Mouse (Mus musculus): ENCODE measurements at regions not wholly inside any gene's neighbourhood (a gene's known extent, or its start where the extent isn't known, plus 50 kb on each side); places are given as distances from the start of the nearest gene placed in this dataset.

- DNase-seq (ENCODE audit: low spot score in 2 of 2): no peak
Measured at GRCm38 (mm10) chr2:116808113-116808512, 70.4 kb upstream of the Tmco5 start.

- no peak for DNase-seq (ENCODE audit: low spot score in 2 of 2)
Measured at GRCm38 (mm10) chr2:116808554-116808953, 69.9 kb upstream of the Tmco5 start.

GRCm38 (mm10) chr2:116810116-116810515 is 68.4 kb upstream of the Tmco5 start:
- no peak for DNase-seq (ENCODE audit: low spot score in 2 of 2)

- no peak for DNase-seq (ENCODE audit: low spot score in 2 of 2)
Measured at GRCm38 (mm10) chr2:116812869-116813558, 65.5 kb upstream of the Tmco5 start.

GRCm38 (mm10) chr2:116813559-116813895 is 65.0 kb upstream of the Tmco5 start:
- no peak for DNase-seq (ENCODE audit: low spot score in 2 of 2)

- no peak for DNase-seq (ENCODE audit: low spot score in 2 of 2)
Measured at GRCm38 (mm10) chr2:116817134-116817533, 61.4 kb upstream of the Tmco5 start.

GRCm38 (mm10) chr2:116817561-116817960 is 60.9 kb upstream of the Tmco5 start:
- DNase-seq (ENCODE audit: low spot score in 2 of 2): no peak

GRCm38 (mm10) chr2:116818550-116818949 is 59.9 kb upstream of the Tmco5 start:
- DNase-seq (ENCODE audit: low spot score in 2 of 2): no peak

- DNase-seq (ENCODE audit: low spot score in 2 of 2): no peak
Measured at GRCm38 (mm10) chr2:116819016-116819687, 59.3 kb upstream of the Tmco5 start.

- peak; percentile 45 to 55 for DNase-seq (ENCODE audit: low spot score in 2 of 2)
Measured at GRCm38 (mm10) chr2:116820831-116821745, 57.4 kb upstream of the Tmco5 start.
